In the genomic region with DNA sequence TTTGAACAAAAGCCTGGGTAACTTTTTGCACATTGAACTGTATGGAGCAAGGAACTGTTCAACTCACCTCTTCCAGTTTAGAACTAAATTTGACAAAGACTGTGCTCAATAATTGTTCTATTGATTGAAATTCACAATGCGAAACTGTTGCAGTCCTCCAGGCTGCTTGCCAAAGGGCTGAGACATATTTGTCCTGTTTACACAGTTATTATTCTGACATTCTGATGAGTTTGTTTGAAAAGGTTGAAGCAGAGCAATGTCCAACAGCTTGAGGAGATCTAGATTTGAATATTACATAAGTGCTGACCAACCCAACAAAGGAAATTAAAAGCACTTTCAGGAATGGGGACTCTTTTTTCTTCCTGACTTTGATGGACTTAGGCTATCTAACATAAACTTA, we compare ENCODE assay signal across 21 mouse cellular contexts.
DNase-seq lines count a peak whose midpoint lies in the region; TF ChIP-seq lines count a peak whose summit lies in the region.
"Had no signal": no experiment of that assay in that cellular context is flagged by ENCODE, and none has a peak within 500 bp of the region (broad histone marks: within the 10 kb centered on the region; RNA-seq: fewer than 3 reads in every experiment).

No protein-coding gene starts in this region.

- TF ChIP-seq POLR2A in lung, adult 2 months (IDR thresholded peaks at IDR 0.05; ENCODE audit: borderline replicate concordance, extremely low read depth, low read depth, low read length) = no peak

- H3K4me1 ChIP-seq in lung, adult 2 months (ENCODE audit: control insufficient read depth, insufficient read depth, low read length) = no peaks in the 10 kb centered on the region; the same call in 1 of the 2 replicates

- no peak overlapping the region for H3K4me3 ChIP-seq in lung, adult 2 months (replicated peaks; ENCODE audit: extremely low read depth, low read depth, low read length)
- H3K4me3 ChIP-seq: embryonic facial prominence, embryonic 12.5 days; erythroblast, embryonic 14.5 days; forebrain, embryonic 13.5 days; gastrocnemius, adult 2 months; heart, embryonic 13.5 days; liver, embryonic 15.5 days; midbrain, embryonic 13.5 days had no signal

- DNase-seq in kidney, adult 9 months = peak; percentile 69
- DNase-seq in kidney, adult 18-20 months = no peak
- DNase-seq in lung, postnatal 14 days = peak; percentile 31
- DNase-seq in lung, adult 2 months = no peak
- DNase-seq in kidney, postnatal 10 days = peak; percentile 37
- DNase-seq in right cerebral cortex, postnatal 25 days = no peak
- no peak for DNase-seq in urinary bladder, postnatal 10 days (ENCODE audit: low spot score)
- DNase-seq: adrenal gland, adult 8-10 months; cerebellum, adult 18-20 months; cerebellum, postnatal 14 days; gastrocnemius, adult 2 months; heart, postnatal 14 days; layer of hippocampus, adult 9-11 months; thymus, adult 18-20 months; thymus, postnatal 36 days had no signal

- 22% methylated on average over 1 of the region's 1 CpGs for WGBS in lung, adult 2 months

- TF ChIP-seq CTCF in lung, adult 2 months (IDR thresholded peaks at IDR 0.05; ENCODE audit: insufficient read depth, low read length) = no peak

Comparison
In these comparisons a context has a peak if more than half of its experiments do, and no peak if none do; other contexts are left out.
1. DNase-seq: peak in kidney, adult 9 months (single experiment), lung, postnatal 14 days (single experiment) and kidney, postnatal 10 days (single experiment); none in kidney, adult 18-20 months (single experiment), lung, adult 2 months (single experiment), right cerebral cortex, postnatal 25 days (single experiment) and urinary bladder, postnatal 10 days (single experiment).